Mouse (Mus musculus): ENCODE data around the gene Vmn1r230.

Vmn1r230 gene

DNA sequence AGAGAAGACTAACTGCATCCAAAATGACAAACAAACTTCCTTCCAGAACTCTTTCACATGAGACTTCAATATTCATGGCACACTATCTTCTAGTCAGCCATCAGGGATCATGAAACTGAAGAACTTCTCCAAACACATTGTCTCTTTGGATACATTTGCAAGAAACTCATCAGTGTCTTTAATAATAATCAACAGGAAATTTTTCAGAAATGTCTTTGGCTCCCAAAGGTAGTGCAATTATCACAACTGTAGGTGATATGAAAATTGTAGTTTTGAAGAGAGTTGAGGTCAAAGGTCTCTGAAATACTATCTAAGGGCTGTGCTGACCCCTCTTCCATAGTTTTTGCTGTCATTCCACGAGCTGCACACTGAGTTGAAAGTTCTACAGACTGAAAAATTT lies at the start of gene Vmn1r230:
Gene Vmn1r230 (plus strand): TSS at position 301 of the 400 bp plus-strand sequence.
- no peak for DNase-seq (ENCODE audit: low read depth, low spot score)

DNA sequence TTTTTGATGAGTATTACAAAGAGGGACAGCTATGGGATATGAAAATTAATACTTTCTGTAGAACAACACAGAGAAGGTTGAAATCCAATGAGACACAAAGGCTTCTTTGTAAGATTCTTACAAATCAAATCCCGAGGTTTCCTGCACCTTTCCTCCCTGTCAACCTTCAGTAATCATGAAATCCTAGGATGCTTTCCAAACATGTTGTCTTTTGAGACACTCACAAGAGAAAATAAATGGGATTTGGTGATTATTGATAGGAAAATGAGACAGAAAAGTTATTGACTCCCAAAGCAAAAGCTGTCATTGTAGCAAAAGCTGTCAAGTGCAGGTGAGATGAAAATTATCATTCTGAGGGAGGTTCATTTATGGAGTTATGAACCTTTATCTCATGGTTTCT lies 29.0 kb upstream of the Vmn1r230 start, which contains the start of gene Vmn1r229:
Gene Vmn1r229 (plus strand): TSS at position 301 of the 400 bp plus-strand sequence.
- no peak for DNase-seq (ENCODE audit: low read depth, low spot score)

All from mesoderm, embryonic 11.5 days (tissue).